Mouse (Mus musculus): ENCODE measurements around the gene Wfdc15b. TPM values are rescaled to one million over a fixed set of nuclear protein-coding genes. Genes with fewer than 3 reads are reported as not detected.

Wfdc15b gene
- not detected for polyA plus RNA-seq (2014; fragmentation: Illumina TruSeq; extraction: RNeasy Lipid Tissue Mini Kit (QIAGEN cat#74804); ENCODE audit: low read depth, low replicate concordance)

DNA sequence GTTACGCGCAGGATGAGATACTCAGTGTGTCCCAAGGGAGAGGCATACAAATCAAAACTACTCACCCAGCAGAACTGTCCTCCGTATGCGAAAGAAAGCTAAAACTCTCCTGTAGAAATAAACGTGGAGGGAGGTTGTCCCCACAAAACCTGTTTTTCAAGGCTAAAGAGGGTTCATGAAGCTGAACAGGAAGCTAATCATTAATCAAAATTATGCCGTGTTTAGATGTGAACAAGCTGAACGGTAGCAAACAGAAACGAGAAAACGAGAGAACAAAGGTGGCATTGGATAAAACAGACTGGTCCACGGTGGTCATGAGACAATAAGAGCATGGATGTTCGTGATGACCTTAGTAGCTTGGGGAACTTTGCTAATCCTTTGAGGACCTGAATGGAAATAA lies at the start of gene Wfdc15b:
Wfdc15b (minus strand) TSS at position 139 of the 400 bp plus-strand sequence.

DNA sequence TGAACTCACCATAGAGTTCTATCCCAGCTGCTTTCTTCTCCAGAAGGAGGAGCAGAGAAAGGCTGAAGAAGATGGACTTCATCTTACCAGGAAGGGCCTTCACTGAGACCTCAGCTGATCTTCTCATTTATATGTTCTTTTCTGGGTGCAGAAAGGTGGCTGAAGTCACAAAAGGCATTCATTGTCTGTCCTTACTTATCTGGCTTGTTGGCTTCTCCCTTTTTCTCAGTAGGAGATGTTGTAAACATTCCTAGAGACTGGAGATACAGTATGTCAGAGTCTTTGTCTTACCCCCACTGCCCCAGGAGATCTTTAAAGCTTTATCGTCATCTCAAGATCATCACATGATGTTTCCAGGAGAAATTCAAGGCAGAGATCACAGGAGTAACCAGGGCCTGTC lies 35.1 kb upstream of the Wfdc15b start, which contains the start of gene Svs3b:
Svs3b (minus strand) TSS at position 101 of the 400 bp plus-strand sequence.

DNA sequence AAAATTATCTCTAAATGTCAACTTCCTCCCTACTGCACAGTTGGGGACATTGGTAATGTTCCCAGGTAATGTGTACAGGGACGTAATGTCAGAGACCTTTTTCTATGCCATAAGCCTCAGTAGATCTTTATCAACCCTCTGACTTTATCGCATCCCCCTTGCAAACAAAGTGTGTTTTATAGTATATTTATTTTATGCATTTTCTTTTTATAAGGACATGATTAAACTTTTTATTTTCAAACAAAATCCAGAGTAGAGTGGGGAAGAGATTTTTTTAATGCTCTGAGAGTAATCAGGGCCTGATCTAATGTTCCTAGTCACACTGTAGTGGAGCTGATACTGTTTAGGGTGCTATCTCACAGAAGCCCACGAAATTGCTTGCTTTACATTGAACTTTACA lies 16.9 kb upstream of the Wfdc15b start, which contains the start of gene Svs2:
Svs2 (minus strand) TSS at position 101 of the 400 bp plus-strand sequence.

DNA sequence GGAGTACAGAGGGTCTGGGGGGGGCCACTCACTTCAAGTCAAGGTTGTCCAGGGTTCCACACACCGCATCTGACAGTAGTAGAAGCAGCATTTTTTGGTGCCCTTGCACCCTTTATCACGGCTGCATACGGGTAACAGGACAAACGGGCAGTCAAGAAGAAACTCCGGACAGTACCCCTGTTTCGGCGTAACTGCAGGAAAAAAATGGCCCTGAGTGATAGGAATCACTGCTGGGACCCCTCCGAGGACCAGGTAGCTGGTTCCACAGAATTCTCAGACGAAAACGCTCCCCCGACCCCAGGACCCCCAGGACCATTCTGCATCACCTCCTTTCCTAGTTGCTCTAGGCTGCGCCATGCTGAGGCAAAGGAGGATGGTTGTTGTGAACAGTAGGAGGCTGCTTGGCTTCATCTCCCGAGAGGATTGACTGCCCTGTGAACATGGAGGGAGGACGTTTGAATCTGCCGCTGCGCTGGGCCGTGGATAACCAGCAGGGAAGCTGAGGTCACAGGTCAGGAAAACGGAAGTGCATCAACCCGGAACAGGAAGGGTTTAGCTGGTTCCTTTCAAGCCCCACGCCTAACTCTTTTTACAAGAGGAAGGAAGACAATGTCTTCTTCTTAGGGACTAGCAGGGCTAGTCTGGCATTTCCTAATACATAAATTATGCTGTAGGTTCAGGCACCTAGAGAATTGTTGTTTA lies 21.7 kb downstream of the Wfdc15b start, which contains the start of gene Wfdc15a:
Wfdc15a (minus strand) TSS at position 505 of the 702 bp plus-strand sequence.

DNA sequence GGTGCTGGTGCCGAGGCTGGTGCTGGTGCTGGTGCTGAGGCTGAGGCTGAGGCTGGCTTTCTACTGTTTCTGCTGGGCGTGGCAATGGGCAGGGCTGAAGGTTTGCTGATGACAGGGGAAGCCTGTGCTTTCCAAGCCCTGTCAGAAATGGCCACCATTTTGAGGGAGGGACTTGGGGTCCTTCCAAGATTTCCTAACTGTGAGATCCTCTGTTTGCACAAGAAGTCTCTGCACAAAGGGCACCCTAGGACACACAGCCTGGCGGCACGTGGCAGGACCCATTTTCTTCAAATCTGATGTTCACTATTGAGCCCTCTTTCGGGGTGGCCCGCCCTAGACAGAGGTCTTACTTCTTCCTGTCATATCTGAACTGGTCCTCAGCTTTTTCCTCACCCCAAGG lies 30.9 kb downstream of the Wfdc15b start, which contains the start of gene Wfdc12:
Wfdc12 (minus strand) TSS at position 33 of the 400 bp plus-strand sequence.

DNA sequence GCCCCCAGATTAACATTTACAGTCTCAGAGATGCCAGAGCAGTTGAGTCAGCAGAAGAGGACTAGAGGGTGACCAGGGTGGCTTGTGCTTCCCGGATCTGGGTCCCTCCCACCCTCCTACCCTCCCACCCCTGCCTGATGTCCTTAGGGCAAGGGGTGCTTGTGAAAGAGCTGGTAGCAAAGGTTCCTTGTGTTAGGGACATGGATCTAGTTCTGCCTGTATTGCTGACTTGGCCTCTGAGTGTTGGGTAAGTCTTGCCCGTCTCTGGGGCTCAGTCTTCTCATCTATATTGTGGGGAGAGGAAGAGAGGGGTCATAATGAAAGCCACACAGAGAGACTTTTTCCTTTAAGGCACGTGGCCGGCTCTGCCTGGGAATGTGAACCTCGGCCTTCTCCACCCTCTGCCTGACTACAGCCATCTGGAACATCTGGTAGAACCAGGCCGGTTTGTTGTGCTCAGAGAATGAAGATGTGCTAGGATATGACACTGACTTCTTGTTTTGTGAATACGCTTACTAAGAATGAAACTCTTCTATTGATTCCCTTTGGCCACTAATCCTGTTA lies 38.7 kb downstream of the Wfdc15b start, which contains the start of gene Wfdc5:
Wfdc5 (minus strand) TSS at position 51 of the 564 bp plus-strand sequence.

DNA sequence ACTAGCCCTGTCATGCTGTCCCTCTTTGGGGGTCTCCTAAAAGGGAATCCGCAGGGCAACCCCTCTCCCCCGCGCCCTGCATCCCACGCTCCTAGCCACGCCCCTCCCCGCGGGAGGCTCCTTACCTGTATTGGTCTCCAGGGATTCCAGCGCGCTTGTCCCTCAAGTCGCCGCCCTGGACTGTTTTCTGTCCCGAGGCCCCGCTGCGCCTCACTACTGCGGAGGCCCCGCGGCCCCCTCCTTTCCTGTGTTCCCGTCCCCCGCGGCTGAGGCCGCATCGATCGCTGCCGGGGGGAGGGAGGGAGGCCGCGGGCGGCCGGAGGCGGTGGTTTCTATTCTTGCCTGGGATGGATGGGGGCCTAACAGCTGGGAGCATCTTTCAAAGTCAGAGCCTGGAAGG lies 50.6 kb downstream of the Wfdc15b start, which contains the start of gene Kcns1:
Kcns1 (minus strand) TSS at position 212 of the 400 bp plus-strand sequence.

Other genes with a start within 250 kb of the Wfdc15b start
- 394 TPM for gene Ywhab, start 226.7 kb downstream of the Wfdc15b start, polyA plus RNA-seq (2014; fragmentation: Illumina TruSeq; extraction: RNeasy Lipid Tissue Mini Kit (QIAGEN cat#74804); ENCODE audit: low read depth, low replicate concordance)
- 1.6 TPM for gene Pabpc1l, start 196.2 kb downstream of the Wfdc15b start, polyA plus RNA-seq (2014; fragmentation: Illumina TruSeq; extraction: RNeasy Lipid Tissue Mini Kit (QIAGEN cat#74804); ENCODE audit: low read depth, low replicate concordance)
- 81.9 TPM for gene Stk4, start 151.3 kb downstream of the Wfdc15b start, polyA plus RNA-seq (2014; fragmentation: Illumina TruSeq; extraction: RNeasy Lipid Tissue Mini Kit (QIAGEN cat#74804); ENCODE audit: low read depth, low replicate concordance)
- gene Tomm34, start 150.5 kb downstream of the Wfdc15b start, polyA plus RNA-seq (2014; fragmentation: Illumina TruSeq; extraction: RNeasy Lipid Tissue Mini Kit (QIAGEN cat#74804); ENCODE audit: low read depth, low replicate concordance): 15.3 TPM
- gene Kcns1, start 50.5 kb downstream of the Wfdc15b start, polyA plus RNA-seq (2014; fragmentation: Illumina TruSeq; extraction: RNeasy Lipid Tissue Mini Kit (QIAGEN cat#74804); ENCODE audit: low read depth, low replicate concordance): not detected
- not detected for gene Wfdc5, start 38.9 kb downstream of the Wfdc15b start, polyA plus RNA-seq (2014; fragmentation: Illumina TruSeq; extraction: RNeasy Lipid Tissue Mini Kit (QIAGEN cat#74804); ENCODE audit: low read depth, low replicate concordance)
- not detected for gene Wfdc12, start 31.1 kb downstream of the Wfdc15b start, polyA plus RNA-seq (2014; fragmentation: Illumina TruSeq; extraction: RNeasy Lipid Tissue Mini Kit (QIAGEN cat#74804); ENCODE audit: low read depth, low replicate concordance)
- not detected for gene Wfdc15a, start 21.5 kb downstream of the Wfdc15b start, polyA plus RNA-seq (2014; fragmentation: Illumina TruSeq; extraction: RNeasy Lipid Tissue Mini Kit (QIAGEN cat#74804); ENCODE audit: low read depth, low replicate concordance)
- not detected for gene Svs2, start 16.8 kb upstream of the Wfdc15b start, polyA plus RNA-seq (2014; fragmentation: Illumina TruSeq; extraction: RNeasy Lipid Tissue Mini Kit (QIAGEN cat#74804); ENCODE audit: low read depth, low replicate concordance)
- gene Svs3b, start 35.0 kb upstream of the Wfdc15b start, polyA plus RNA-seq (2014; fragmentation: Illumina TruSeq; extraction: RNeasy Lipid Tissue Mini Kit (QIAGEN cat#74804); ENCODE audit: low read depth, low replicate concordance): not detected
- not detected for gene Svs4, start 56.8 kb upstream of the Wfdc15b start, polyA plus RNA-seq (2014; fragmentation: Illumina TruSeq; extraction: RNeasy Lipid Tissue Mini Kit (QIAGEN cat#74804); ENCODE audit: low read depth, low replicate concordance)
- gene Svs3a, start 67.6 kb upstream of the Wfdc15b start, polyA plus RNA-seq (2014; fragmentation: Illumina TruSeq; extraction: RNeasy Lipid Tissue Mini Kit (QIAGEN cat#74804); ENCODE audit: low read depth, low replicate concordance): not detected
- not detected for gene Svs6, start 95.1 kb upstream of the Wfdc15b start, polyA plus RNA-seq (2014; fragmentation: Illumina TruSeq; extraction: RNeasy Lipid Tissue Mini Kit (QIAGEN cat#74804); ENCODE audit: low read depth, low replicate concordance)
- gene Svs5, start 111.1 kb upstream of the Wfdc15b start, polyA plus RNA-seq (2014; fragmentation: Illumina TruSeq; extraction: RNeasy Lipid Tissue Mini Kit (QIAGEN cat#74804); ENCODE audit: low read depth, low replicate concordance): not detected
- gene Slpi, start 167.4 kb upstream of the Wfdc15b start, polyA plus RNA-seq (2014; fragmentation: Illumina TruSeq; extraction: RNeasy Lipid Tissue Mini Kit (QIAGEN cat#74804); ENCODE audit: low read depth, low replicate concordance): not detected
- gene Rbpjl, start 181.5 kb upstream of the Wfdc15b start, polyA plus RNA-seq (2014; fragmentation: Illumina TruSeq; extraction: RNeasy Lipid Tissue Mini Kit (QIAGEN cat#74804); ENCODE audit: low read depth, low replicate concordance): not detected
- not detected for gene Matn4, start 183.5 kb upstream of the Wfdc15b start, polyA plus RNA-seq (2014; fragmentation: Illumina TruSeq; extraction: RNeasy Lipid Tissue Mini Kit (QIAGEN cat#74804); ENCODE audit: low read depth, low replicate concordance)
- gene Sdc4, start 222.2 kb upstream of the Wfdc15b start, polyA plus RNA-seq (2014; fragmentation: Illumina TruSeq; extraction: RNeasy Lipid Tissue Mini Kit (QIAGEN cat#74804); ENCODE audit: low read depth, low replicate concordance): 55.2 TPM
- gene Sys1, start 235.3 kb upstream of the Wfdc15b start, polyA plus RNA-seq (2014; fragmentation: Illumina TruSeq; extraction: RNeasy Lipid Tissue Mini Kit (QIAGEN cat#74804); ENCODE audit: low read depth, low replicate concordance): 7.6 TPM
- gene Gm20458, start 239.3 kb upstream of the Wfdc15b start, polyA plus RNA-seq (2014; fragmentation: Illumina TruSeq; extraction: RNeasy Lipid Tissue Mini Kit (QIAGEN cat#74804); ENCODE audit: low read depth, low replicate concordance): not detected